Mouse (Mus musculus): ENCODE data around the gene Gm17783.
"Not testable (repeated sequence)": the region's sequence is repeated elsewhere in the genome, so short reads cannot be mapped to it uniquely, and the experiment has no call there.

Gm17783 gene

GRCm38 (mm10) chr16:45531950-45532349, at the start of gene Gm17783:
TSS of gene Gm17783 (minus strand) at chr16:45532050.
- no peak for DNase-seq

DNA sequence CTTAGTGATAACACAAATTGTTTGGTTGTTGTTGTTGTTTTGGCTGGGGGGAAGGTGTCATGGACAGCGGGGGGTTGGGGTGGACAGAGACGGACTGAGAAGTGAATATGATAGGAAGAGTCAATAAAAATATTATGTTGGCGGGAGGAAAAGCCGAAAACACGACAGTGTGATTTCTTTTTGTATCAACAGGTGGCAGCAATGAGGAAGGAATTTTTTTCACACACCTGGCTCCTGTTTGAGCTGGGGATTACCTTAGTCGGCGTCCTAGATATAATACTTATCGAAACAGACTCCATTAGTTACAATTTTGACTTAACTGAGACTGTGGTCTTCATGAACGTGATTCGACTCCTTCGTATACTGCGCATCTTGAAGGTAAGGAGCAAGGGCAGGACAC, 48.0 kb upstream of the Gm17783 start:
- DNase-seq, result no peak

DNA sequence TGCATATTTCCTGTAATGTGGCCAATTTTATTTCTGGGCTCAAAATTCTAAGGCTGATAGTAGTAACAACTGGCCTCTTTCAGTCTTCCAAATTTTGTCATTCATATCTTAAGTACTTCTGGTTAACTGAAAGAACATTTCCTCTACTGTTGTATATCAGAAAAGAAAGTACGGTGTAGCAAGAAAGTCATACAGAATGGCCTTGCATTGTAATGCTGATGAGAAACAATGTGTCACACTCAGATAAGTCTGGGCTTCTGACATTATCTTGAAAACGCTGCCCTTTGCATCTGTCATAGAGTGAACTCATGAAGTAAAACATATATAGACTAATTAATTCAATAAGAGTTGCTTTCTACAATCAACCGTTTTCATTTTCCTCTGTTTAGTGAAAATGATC, 40.5 kb upstream of the Gm17783 start:
- DNase-seq, result no peak

DNA sequence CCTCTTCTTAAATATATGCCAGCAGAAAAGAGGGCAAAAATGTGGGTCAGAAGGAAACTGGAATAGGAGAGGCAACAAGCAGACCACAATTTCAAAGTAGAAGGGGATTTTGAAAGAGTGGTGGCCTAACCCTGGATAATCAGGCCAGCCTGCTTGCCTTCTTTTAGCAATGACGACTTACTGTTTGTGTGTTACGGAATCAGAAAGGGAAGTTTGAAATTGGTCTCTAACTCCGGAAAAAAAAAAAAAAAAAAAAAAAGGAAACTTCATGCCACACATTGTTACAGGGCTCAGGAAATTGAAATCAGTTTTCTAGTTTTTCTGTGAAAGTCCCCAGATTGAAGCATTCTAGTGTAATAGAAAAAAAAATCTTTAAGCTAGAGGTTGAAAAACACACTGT, 29.9 kb upstream of the Gm17783 start:
- DNase-seq, result no peak

GRCm38 (mm10) chr16:45551579-45551978, 19.7 kb upstream of the Gm17783 start:
- DNase-seq, result no peak

- no peak for DNase-seq
Measured at GRCm38 (mm10) chr16:45547982-45548381, 16.1 kb upstream of the Gm17783 start.

DNA sequence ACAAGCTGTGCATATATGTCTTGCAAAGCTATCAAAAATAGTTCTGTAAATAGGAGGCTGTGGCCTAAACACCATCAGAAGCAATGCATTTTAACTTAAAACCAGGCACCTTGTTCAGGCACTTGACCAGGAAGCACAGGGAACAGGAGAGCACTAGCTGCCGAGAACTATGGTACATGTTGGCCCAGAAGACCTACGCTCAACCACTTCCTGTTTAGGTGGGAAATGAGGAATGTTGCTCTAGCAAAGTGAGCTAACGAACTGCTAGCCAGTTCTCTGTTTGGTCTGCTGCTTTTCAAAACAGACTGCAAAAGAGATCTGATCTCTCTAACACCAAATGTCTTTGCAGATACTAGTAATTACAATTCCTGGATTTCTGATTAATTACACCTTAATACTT, 12.5 kb upstream of the Gm17783 start:
- no peak for DNase-seq

DNA sequence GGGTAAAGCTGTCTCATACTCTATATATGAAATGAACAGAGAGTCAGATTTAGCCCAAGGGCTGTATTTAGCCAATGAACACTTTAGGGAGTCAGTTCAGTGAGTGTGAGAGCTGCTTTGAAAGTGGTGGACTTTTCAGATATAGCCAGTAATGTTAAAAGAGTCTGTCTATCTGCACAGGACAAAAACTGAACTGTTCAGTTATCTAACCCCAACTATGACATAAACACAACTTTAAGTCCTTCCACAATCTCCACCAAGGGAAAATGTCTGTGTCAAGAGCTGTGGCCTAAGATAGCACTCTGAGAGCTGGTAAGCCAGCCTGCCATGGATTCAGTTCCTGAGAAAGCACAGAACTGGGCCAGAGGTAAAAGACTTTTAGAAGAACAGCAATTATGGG, 10.3 kb upstream of the Gm17783 start:
- DNase-seq, result no peak

DNA sequence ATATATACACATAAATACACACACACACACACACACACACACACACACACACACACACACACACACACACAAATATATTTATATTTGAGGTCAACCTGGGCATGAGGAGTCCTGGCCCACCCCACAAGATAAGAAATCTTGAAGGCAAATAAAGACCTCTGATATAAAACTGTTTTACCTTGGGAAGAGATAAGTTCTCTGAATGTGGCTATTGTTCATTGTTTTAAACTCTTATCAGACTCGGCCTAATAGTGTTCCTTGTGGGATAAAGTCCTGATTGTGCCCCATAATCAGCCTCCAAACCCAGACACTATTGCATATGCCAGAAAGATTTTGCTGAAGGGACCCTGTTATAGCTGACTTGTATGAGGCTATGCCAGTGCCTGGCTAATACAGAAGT, 6.5 kb upstream of the Gm17783 start:
- not testable (repeated sequence) for DNase-seq

DNA sequence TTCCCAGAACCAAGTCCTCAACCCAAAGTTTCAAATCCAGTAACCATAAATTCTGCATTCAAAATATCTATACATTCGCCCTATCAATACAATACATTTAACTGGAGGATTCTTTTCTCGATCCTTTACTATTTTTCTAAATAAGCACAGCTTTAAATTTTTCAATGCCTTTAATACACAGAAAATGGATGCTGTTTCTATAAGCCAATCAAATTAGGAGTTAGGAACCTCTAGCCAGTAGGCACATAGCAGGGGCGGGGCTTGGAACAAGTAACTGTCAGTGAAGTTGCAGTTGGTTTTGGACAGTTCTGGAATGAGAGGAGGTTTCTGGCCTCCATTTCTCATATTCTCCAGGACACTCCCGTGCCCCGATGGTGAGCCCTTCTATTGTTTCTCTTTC, 3.2 kb upstream of the Gm17783 start, which contains the start of gene Slc9c1:
Gene Slc9c1 (plus strand): TSS at position 301 of the 400 bp plus-strand sequence.
- no peak for DNase-seq

GRCm38 (mm10) chr16:45525551-45525950, 6.3 kb downstream of the Gm17783 start:
- no peak for DNase-seq

GRCm38 (mm10) chr16:45495326-45495725, 36.5 kb downstream of the Gm17783 start:
- no peak for DNase-seq

GRCm38 (mm10) chr16:45492927-45493326, 38.9 kb downstream of the Gm17783 start, which contains the start of gene Gm609:
TSS of gene Gm609 (minus strand) at chr16:45492969.
- no peak for DNase-seq

- no peak for DNase-seq
Measured at GRCm38 (mm10) chr16:45476991-45477390, 54.9 kb downstream of the Gm17783 start.

DNA sequence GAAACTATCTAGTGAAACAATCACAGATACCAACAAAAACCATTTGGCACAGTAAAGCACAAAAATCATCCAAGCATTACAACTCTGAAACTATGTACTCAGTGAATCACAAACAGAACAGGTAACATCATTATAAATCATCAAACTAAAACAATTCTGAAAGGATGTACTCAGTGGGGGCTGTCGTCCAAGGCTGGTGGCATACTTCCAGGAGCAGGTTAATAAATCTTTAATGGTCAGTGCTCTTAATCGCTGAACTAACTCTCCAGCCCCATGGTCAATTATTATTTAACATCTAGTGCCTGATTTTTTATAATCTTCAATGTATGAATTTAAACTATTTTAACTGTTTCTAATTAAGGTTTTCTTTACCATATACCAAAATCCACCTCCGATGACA, 60.0 kb downstream of the Gm17783 start:
- peak; percentile 4 for DNase-seq

Data from kidney, adult 11 months (tissue).